Mouse (Mus musculus) embryonic fibroblast, embryonic 13.5 days (primary cell): ENCODE measurements at regions not wholly inside any gene's neighbourhood (a gene's known extent, or its start where the extent isn't known, plus 50 kb on each side); places are given as distances from the start of the nearest gene placed in this dataset.

ENCODE experiments used
- H3K27ac ChIP-seq: 2 replicates; pipeline ENCODE4 v1.5.1; 2012; ENCODE audit warnings: low read length, control low read depth, inconsistent platforms; ENCODE audit not compliant: insufficient read depth
- H3K4me1 ChIP-seq: 2 replicates; pipeline ENCODE4 v1.6.1; 2011; ENCODE audit warnings: low read length; ENCODE audit not compliant: control insufficient read depth, insufficient read depth
- H3K4me3 ChIP-seq: 2 replicates; pipeline ENCODE4 v1.5.1; 2011; ENCODE audit warnings: mild to moderate bottlenecking, control low read depth, low read length; ENCODE audit not compliant: insufficient read depth
- CTCF ChIP-seq: IDR thresholded peaks from 2 replicates; pipeline ENCODE4 v1.5.1; 2011; ENCODE audit warnings: mild to moderate bottlenecking, control low read depth, low read length, moderate library complexity, borderline replicate concordance; ENCODE audit not compliant: insufficient read depth
- POLR2A ChIP-seq: IDR thresholded peaks from 2 replicates; pipeline ENCODE4 v1.6.1; 2011; ENCODE audit warnings: low read depth, mild to moderate bottlenecking, control low read depth, low read length, moderate library complexity

DNA sequence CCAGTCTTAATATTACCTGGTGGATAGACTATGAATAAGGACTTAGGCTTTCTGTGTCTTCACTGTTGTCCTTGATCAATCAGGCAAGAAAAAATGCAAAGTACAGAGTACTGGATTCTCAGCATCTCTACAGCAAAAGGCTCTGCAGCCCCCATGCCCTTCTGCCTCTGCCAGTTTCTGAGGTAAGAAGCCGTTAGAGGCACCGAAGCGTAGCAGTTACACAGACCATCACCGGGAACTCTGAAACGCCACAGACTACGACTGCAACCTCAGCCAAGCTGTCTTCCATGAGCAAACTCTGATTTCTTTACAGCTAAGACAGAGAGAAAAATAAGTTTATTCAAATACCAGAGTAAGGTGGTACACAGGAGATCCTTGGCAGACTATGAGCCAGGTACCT is 396.5 kb downstream of the Rwdd3 start:
- H3K27ac ChIP-seq = no peak overlapping the region
- no peaks in the 10 kb centered on the region for H3K4me1 ChIP-seq
- H3K4me3 ChIP-seq = no peak overlapping the region
- TF ChIP-seq CTCF (no peak), POLR2A (no peak)

DNA sequence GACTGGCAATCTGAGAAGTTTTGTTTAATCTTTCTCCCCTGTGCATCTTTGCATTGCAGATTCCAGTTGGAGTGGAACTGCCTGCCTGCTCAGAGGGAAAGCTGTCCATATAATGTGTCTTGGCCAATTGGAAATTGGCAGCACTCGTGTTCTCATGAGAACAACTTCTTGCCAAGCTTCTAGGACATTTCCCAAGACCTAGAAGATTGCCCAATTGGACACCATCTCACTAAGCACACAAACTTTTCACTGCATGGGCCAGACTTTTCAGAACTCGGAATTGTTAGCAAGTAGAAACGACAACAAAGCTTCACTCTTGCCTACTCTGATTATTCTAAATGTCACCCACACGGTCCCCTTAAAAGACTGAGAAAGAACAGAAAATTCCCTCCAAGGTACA is 409.8 kb downstream of the Rwdd3 start:
- no peak overlapping the region for H3K4me3 ChIP-seq
- no peaks in the 10 kb centered on the region for H3K4me1 ChIP-seq
- H3K27ac ChIP-seq = no peak overlapping the region
- TF ChIP-seq POLR2A = no peak
- no peak for TF ChIP-seq CTCF

- no peak overlapping the region for H3K27ac ChIP-seq
- no peak for TF ChIP-seq CTCF
- TF ChIP-seq POLR2A = no peak
Observed at GRCm38 (mm10) chr3:120761223-120761622, 410.3 kb downstream of the Rwdd3 start.

GRCm38 (mm10) chr3:120748513-120748912 is 423.0 kb downstream of the Rwdd3 start:
- Histone ChIP-seq H3K27ac (no peak overlapping the region), H3K4me1 (no peaks in the 10 kb centered on the region), H3K4me3 (no peak overlapping the region)
- TF ChIP-seq POLR2A (no peak), CTCF (no peak)

More at GRCm38 (mm10) chr3:120761223-120761622, 410.3 kb downstream of the Rwdd3 start:
- no peaks in the 10 kb centered on the region for H3K4me1 ChIP-seq
- H3K4me3 ChIP-seq = no peak overlapping the region

GRCm38 (mm10) chr3:120747678-120748077 is 423.8 kb downstream of the Rwdd3 start:
- H3K4me1 ChIP-seq = no peaks in the 10 kb centered on the region
- no peak overlapping the region for H3K27ac ChIP-seq
- no peak overlapping the region for H3K4me3 ChIP-seq
- TF ChIP-seq POLR2A (no peak), CTCF (no peak)

GRCm38 (mm10) chr3:120733332-120733731 is 438.2 kb downstream of the Rwdd3 start:
- TF ChIP-seq CTCF = no peak
- no peak for TF ChIP-seq POLR2A

DNA sequence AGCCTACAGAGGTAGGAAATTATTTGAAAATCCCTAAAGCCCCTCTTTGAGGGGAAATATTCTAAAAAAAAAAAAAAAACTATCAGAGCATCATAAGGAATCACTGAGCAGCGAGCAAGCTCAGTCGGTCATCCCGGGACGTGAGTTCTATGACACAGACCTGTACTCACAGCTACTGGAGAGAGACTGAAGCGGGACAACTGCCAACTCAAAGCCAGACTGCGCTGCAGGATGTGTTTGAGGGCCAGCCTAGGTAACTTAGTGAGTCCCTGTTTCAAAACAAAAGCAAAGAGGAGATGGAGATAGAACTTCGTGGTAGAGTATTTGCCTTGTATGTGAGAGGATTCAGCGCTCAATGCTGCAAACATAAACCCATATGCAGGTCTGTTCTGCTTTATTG is 439.1 kb downstream of the Rwdd3 start:
- Histone ChIP-seq H3K4me3 (no peak overlapping the region), H3K4me1 (no peaks in the 10 kb centered on the region), H3K27ac (no peak overlapping the region)
- no peak for TF ChIP-seq CTCF
- TF ChIP-seq POLR2A = no peak

More at GRCm38 (mm10) chr3:120733332-120733731, 438.2 kb downstream of the Rwdd3 start:
- no peak overlapping the region for H3K27ac ChIP-seq
- no peaks in the 10 kb centered on the region for H3K4me1 ChIP-seq
- H3K4me3 ChIP-seq = no peak overlapping the region

DNA sequence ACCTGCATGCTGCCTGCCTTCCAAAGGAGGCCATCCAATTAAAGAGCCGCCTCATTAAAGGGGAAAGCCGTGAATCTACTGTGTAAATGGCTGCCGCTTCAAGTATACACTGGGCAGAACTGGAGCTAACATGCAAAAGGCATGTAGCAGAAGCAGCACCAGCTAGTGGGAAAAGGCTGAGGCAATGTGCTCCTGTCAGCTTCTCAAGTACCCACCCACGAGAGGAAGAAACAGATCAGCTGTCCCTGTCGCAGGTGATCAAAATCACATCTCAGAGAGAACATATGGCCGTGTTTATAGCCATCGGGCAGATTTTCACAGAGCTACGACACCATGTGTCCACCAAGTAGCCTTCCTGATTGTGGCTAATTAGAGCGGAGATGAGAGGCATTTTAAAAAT is 440.2 kb downstream of the Rwdd3 start:
- no peak overlapping the region for H3K4me3 ChIP-seq
- H3K27ac ChIP-seq = no peak overlapping the region
- no peaks in the 10 kb centered on the region for H3K4me1 ChIP-seq
- no peak for TF ChIP-seq CTCF
- no peak for TF ChIP-seq POLR2A

GRCm38 (mm10) chr3:120730225-120730624 is 441.3 kb downstream of the Rwdd3 start:
- no peak overlapping the region for H3K4me3 ChIP-seq
- H3K4me1 ChIP-seq = no peaks in the 10 kb centered on the region
- no peak overlapping the region for H3K27ac ChIP-seq
- TF ChIP-seq CTCF (no peak), POLR2A (no peak)

GRCm38 (mm10) chr3:120729671-120730070 is 441.8 kb downstream of the Rwdd3 start:
- no peaks in the 10 kb centered on the region for H3K4me1 ChIP-seq
- H3K4me3 ChIP-seq = no peak overlapping the region
- TF ChIP-seq CTCF (no peak), POLR2A (no peak)
- H3K27ac ChIP-seq = no peak overlapping the region

GRCm38 (mm10) chr3:120685227-120685626 is 486.3 kb downstream of the Rwdd3 start:
- H3K27ac ChIP-seq = no peak overlapping the region
- no peaks in the 10 kb centered on the region for H3K4me1 ChIP-seq
- H3K4me3 ChIP-seq = no peak overlapping the region
- TF ChIP-seq POLR2A (no peak), CTCF (no peak)
